Mouse (Mus musculus) neural tube, embryonic 13.5 days (tissue): ENCODE results near the gene Atp2a1. TPM values are rescaled to one million over a fixed set of nuclear protein-coding genes. Genes with fewer than 3 reads are reported as not detected.

Source experiments
- ATAC-seq: fragments of 200-750 bp; cut with Nextera tagmentation; 2 replicates; pipeline ENCODE4 v1.8.0; 2017; ENCODE audit warnings: low read depth, mild to moderate bottlenecking, moderate TSS enrichment, moderate library complexity
- H3K27ac ChIP-seq: fragments of 300-500 bp; sonication (generic); replicated peaks from 2 replicates; pipeline ENCODE4 v1.5.1; 2015; ENCODE audit warnings: moderate library complexity, mild to moderate bottlenecking, inconsistent platforms
- H3K27me3 ChIP-seq: fragments of 300-500 bp; sonication (generic); 2 replicates; pipeline ENCODE4 v1.6.1; 2015; ENCODE audit warnings: mild to moderate bottlenecking, inconsistent platforms
- H3K36me3 ChIP-seq: fragments of 300-500 bp; sonication (generic); 2 replicates; pipeline ENCODE4 v1.6.1; 2015; ENCODE audit warnings: mild to moderate bottlenecking, inconsistent platforms
- H3K4me1 ChIP-seq: fragments of 300-500 bp; sonication (generic); replicated peaks from 2 replicates; pipeline ENCODE4 v1.6.1; 2015; ENCODE audit warnings: inconsistent platforms
- H3K4me2 ChIP-seq: fragments of 300-500 bp; sonication (generic); 2 replicates; pipeline ENCODE4 v1.6.1; 2015; ENCODE audit warnings: inconsistent platforms, mild to moderate bottlenecking, moderate library complexity
- H3K4me3 ChIP-seq: fragments of 300-500 bp; sonication (generic); 2 replicates; pipeline ENCODE4 v1.5.1; 2015; ENCODE audit warnings: mild to moderate bottlenecking, inconsistent platforms
- H3K9ac ChIP-seq: fragments of 300-500 bp; sonication (generic); 2 replicates; pipeline ENCODE4 v1.6.1; 2015; ENCODE audit warnings: moderate library complexity, mild to moderate bottlenecking, inconsistent platforms
- H3K9me3 ChIP-seq: fragments of 300-500 bp; sonication (generic); 2 replicates; pipeline ENCODE4 v1.6.1; 2016; ENCODE audit warnings: inconsistent platforms
- WGBS: fragments of 180-500 bp; shearing (Covaris S2); methylation state at CpG from one replicate; pipeline ENCODE4 v1.1.7; 2015; 5-methylcytosine and 5-hydroxymethylcytosine counted together
- polyA plus RNA-seq: library from polyadenylated mRNA; unstranded; fragments of >200 nt; fragmentation: Nextera tagmentation; extraction: Ambion mirVana; gene quantifications from 2 replicates; pipeline ENCODE4 v1.2.1, GENCODE M21; 2015

Gene Atp2a1
- 2.1 and 11.5 TPM in 2 replicates for polyA plus RNA-seq

DNA sequence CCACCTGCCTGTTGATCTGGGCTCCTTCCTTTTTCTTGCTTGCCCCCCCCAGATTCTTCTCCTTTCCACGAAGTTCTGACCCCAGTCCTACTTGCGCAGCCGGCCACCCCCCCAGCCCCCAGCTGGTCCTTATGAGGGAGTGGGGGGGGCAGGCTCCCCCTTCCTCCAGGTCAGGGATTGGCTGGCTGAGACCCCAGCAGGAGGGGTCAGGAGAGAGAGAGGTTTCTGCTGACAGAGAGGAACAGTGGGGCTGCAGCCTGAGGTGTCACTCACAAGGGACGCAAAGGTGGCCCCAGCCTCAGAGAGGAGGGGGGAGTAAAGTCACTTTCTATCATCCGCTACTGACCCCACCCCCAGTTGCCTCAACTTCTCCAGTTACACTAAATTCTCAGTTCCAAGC is at the start of gene Atp2a1:
TSS of gene Atp2a1 (minus strand) at position 105 of the 400 bp plus-strand sequence.
- 0 out of 2 replicates have a peak, but pooled peaks cover 3% of the 10 kb centered on the region for H3K4me1 ChIP-seq
- no peak for ATAC-seq
- no peak within 1 kb of the TSS for H3K4me2 ChIP-seq
- H3K9ac ChIP-seq = 0 out of 2 replicates have a peak within 1 kb of the TSS, but pooled peaks have one; percentile 26
- 55% methylated on average over 5 of the region's 5 CpGs for WGBS
- H3K4me3 ChIP-seq = no peak within 1 kb of the TSS
- H3K9me3 ChIP-seq = no peaks in the 10 kb centered on the region
- peaks cover 19% of the 10 kb centered on the region for H3K36me3 ChIP-seq
- no peaks in the 10 kb centered on the region for H3K27me3 ChIP-seq
- no peak within 1 kb of the TSS for H3K27ac ChIP-seq

DNA sequence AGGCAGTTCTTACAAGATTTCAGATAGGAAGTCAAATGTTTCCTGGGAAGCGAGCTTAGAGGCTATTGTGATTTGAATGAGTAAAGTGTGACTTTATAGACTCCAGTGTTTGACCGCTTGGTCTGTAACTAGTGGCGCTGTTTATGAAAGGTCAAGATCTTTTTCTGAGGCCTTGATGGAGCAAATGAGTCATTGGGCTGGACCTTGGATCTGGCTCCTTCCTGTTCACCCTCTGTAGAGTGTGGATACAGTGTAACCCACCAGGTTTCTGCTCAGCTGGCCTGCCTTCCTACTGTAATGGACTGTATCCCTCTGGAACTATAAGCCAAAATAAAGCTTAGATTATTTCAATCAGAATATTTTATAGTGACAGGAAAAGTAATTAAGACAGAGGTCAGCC is 48.4 kb upstream of the Atp2a1 start:
- Histone ChIP-seq H3K4me3 (no peak overlapping the region), H3K9me3 (no peaks in the 10 kb centered on the region), H3K4me1 (no peaks in the 10 kb centered on the region), H3K27me3 (no peaks in the 10 kb centered on the region), H3K4me2 (no peak overlapping the region), H3K27ac (no peak overlapping the region), H3K9ac (no peak overlapping the region), H3K36me3 (no peaks in the 10 kb centered on the region)
- 73% methylated on average over 3 of the region's 3 CpGs for WGBS
- ATAC-seq = no peak

DNA sequence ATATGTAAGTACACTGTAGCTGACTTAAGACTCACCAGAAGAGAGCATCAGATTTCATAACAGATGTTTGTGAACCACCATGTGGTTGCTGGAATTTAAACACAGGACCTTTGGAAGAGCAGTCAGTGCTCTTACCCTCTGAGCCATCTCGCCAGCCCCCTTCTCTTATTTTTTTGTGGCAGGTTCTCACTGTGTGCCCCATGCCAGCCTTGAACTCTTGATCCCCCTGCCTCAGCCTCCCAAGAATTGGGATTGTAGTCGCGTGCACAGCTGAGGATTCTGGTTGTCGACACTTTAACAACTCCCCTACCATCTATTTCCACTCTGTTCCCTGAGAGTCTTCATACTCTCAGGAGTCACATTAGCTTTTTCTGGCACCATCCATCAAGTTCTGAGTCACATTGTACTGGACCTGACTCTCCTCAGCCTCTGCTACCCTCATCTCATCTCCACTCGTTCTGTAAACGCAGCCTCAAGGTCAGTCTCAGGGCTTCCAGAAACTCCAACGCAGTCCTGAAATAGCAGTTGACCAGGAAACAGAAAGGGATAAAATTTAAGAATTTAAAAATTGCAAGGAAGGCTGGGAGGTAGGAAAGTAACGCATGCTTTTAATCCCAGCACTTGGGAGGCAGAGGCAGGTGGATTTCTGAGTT is 44.3 kb upstream of the Atp2a1 start:
- ATAC-seq = no peak
- Histone ChIP-seq H3K27me3 (no peaks in the 10 kb centered on the region), H3K9me3 (no peaks in the 10 kb centered on the region), H3K36me3 (no peaks in the 10 kb centered on the region), H3K4me1 (peaks cover 7% of the 10 kb centered on the region), H3K4me2 (no peak overlapping the region), H3K27ac (no peak overlapping the region), H3K4me3 (no peak overlapping the region), H3K9ac (no peak overlapping the region)
- 82% methylated on average over 8 of the region's 8 CpGs for WGBS

DNA sequence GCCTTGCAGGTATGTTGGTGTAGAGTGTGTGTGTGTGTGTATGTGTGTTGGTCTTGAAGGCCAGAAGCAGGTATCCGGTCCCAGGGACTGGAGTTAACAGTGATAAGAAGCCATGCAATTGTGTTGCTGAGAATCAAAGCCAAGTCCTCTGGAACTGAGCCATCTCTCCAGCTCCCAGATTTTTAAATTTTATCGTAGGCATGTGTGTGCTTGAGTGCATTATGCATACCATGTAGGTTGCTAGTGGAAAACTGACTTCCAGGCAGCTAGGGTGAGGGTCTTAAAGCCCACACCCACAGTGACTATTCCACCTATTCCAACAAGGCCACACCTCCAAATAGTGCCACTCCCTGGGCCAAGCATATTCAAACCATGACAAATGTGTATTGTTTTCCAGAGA is 42.0 kb upstream of the Atp2a1 start:
- H3K4me1 ChIP-seq = peaks cover 24% of the 10 kb centered on the region
- H3K27ac ChIP-seq = no peak overlapping the region
- H3K36me3 ChIP-seq = peaks cover 13% of the 10 kb centered on the region
- no peak overlapping the region for H3K9ac ChIP-seq
- no peaks in the 10 kb centered on the region for H3K9me3 ChIP-seq
- no peak overlapping the region for H3K4me3 ChIP-seq
- H3K4me2 ChIP-seq = no peak overlapping the region
- WGBS = 87% methylated on average over 2 of the region's 2 CpGs
- no peaks in the 10 kb centered on the region for H3K27me3 ChIP-seq
- ATAC-seq = no peak

DNA sequence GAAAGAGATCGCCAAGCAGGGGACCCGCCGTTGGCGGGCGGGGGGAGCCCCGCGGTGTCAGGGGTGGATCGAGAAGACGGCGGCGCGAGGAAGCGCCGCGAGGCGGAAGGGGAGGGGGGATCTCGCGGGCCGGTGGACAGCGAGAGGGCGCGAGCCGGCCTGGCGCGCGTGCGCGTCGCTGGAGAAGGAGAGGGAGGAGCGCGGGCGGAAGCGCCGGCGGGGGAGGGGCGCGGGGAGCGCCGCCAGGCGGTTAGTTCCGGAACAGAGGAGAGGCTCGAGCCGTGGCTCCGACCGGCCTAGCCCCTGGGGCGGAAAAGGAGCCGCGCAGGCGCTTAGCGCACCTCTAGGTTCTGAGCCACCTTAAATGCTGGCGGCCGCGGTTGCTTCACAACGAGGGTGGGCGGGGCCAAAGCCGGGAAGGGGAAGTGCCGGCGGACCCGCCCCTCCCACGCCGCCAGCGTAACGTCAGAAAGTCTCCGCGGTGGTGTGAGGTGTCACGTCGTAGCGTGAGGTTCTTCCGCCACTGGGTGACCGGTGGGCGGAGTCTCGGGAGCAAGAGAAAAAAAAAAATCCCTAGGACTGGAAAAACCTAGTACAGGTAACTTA is 40.5 kb upstream of the Atp2a1 start, which contains the start of gene Atxn2l:
TSS of gene Atxn2l (minus strand) at position 165 of the 606 bp plus-strand sequence.
- Histone ChIP-seq H3K9ac (peak within 1 kb of the TSS; percentile 100), H3K4me3 (peak within 1 kb of the TSS; percentile 100), H3K9me3 (no peaks in the 10 kb centered on the region), H3K27ac (peak within 1 kb of the TSS; percentile 99), H3K4me1 (peaks cover 24% of the 10 kb centered on the region), H3K36me3 (peaks cover 28% of the 10 kb centered on the region), H3K27me3 (no peaks in the 10 kb centered on the region), H3K4me2 (peak within 1 kb of the TSS; percentile 88)
- whole genome bisulfite sequencing = under 1% methylated on average over 65 of the region's 72 CpGs
- peak; percentile 87 for ATAC-seq

DNA sequence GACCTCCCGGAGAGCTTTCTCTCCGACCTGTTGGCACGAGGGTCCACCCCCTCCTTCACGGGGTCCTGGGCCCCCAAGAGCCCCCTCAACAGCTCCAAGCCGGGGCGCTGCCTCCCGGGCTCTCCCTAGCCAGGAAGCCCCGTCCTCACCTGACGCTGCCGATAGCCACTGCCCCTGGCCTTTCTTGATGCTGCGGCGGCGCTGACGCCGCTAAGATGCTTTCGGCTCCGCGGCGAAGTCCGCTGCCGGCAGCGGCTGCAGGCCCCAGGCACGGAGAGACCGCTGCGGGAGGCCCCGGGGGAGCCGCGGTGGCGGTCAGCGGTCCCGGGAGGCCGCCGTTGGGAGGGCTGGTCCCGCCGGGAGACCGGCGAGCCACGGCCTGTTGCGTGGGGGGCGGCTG is 39.8 kb upstream of the Atp2a1 start:
- H3K9me3 ChIP-seq = no peaks in the 10 kb centered on the region
- no peaks in the 10 kb centered on the region for H3K27me3 ChIP-seq
- peaks cover 24% of the 10 kb centered on the region for H3K4me1 ChIP-seq
- H3K36me3 ChIP-seq = peaks cover 34% of the 10 kb centered on the region
- H3K4me3 ChIP-seq = peak overlapping the region; percentile 100
- peak overlapping the region; percentile 99 for H3K27ac ChIP-seq
- peak overlapping the region; percentile 88 for H3K4me2 ChIP-seq
- WGBS = under 1% methylated on average over 40 of the region's 40 CpGs
- ATAC-seq = no peak; the same call in 1 of the 2 replicates
- H3K9ac ChIP-seq = peak overlapping the region; percentile 100

DNA sequence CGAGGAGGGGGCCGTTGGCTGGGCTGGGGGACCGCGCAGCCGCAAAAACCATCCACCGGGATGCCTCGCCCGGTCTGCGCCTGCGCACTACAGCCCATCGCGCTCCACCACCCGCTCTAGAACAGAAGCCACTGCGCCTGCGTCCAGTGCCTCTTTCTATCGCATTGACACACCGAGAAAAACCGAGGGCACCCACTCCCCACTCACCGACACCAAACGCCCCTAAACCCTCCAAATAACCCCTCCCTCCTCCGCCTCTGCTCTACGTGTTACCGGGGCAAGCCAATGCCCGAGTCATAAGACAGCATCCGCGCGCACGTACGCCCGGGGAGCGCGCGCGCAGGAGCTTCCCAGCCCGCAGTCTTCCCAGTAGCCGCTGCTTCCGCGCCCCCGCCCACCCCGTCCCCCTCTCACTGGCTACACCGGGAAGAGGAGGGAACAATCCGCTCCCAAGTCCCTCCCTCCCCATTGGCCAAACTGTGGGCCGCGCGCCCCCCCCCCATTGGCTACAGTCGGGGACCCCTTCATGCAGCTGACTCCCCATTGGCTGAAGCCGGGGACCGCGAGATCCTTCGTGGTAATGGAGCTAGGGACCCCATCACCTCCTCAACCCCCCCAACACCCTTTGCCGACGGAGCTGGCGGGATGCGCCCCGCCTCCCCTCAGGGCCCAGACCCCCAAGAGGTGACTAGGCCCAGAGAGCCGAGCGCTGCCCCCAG is 39.3 kb upstream of the Atp2a1 start:
- Histone ChIP-seq H3K36me3 (peaks cover 40% of the 10 kb centered on the region), H3K27me3 (no peaks in the 10 kb centered on the region), H3K4me2 (peak overlapping the region; percentile 88), H3K9me3 (no peaks in the 10 kb centered on the region), H3K27ac (peak overlapping the region; percentile 99), H3K4me3 (peak overlapping the region; percentile 100), H3K4me1 (peaks cover 24% of the 10 kb centered on the region), H3K9ac (peak overlapping the region; percentile 100)
- under 1% methylated on average over 55 of the region's 57 CpGs for WGBS
- peak; percentile 91 for ATAC-seq

DNA sequence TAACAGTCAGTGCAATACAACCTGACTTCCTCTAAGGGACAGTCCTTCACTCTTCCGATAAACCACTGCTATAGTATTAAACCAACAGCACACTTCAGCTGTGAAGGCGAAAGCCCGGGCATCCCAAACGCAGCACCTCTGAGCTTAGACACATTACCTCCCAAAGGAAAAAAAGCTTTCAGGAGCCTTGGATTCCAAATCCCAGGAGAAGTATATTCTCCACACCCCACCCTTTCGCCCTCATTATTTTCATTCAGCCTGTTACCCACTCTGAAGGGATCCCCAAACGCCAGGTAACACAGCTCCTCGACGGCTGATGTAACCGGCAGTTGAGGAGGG is 38.7 kb upstream of the Atp2a1 start:
- 0 out of 2 replicates have a peak, but pooled peaks have one; percentile 0 for ATAC-seq
- Histone ChIP-seq H3K27ac (peak overlapping the region; percentile 99), H3K27me3 (no peaks in the 10 kb centered on the region), H3K4me1 (peaks cover 24% of the 10 kb centered on the region), H3K4me3 (peak overlapping the region; percentile 100), H3K9ac (peak overlapping the region; percentile 100), H3K9me3 (no peaks in the 10 kb centered on the region), H3K36me3 (peaks cover 45% of the 10 kb centered on the region), H3K4me2 (peak overlapping the region; percentile 88)
- 4% methylated on average over 9 of the region's 9 CpGs for WGBS

DNA sequence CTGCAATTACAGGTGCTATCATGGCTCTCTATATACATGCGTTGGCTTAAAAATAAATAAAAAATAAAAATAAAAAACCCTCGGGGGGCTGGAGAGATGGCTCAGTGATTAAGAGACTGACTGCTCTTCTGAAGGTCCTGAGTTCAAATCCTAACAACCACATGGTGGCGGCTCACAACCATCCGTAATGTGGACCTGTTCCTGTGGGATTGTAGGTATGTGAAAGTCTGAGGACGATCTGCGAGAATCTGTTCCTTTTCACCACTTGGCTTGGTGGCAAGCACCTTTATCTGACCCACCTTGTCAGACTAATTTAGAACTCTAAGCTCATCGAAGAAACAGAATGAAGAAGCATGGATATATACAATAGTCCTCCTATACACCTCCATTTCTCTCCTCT is 36.5 kb upstream of the Atp2a1 start:
- no peak for ATAC-seq
- no peaks in the 10 kb centered on the region for H3K9me3 ChIP-seq
- 92% methylated on average over 7 of the region's 7 CpGs for WGBS

DNA sequence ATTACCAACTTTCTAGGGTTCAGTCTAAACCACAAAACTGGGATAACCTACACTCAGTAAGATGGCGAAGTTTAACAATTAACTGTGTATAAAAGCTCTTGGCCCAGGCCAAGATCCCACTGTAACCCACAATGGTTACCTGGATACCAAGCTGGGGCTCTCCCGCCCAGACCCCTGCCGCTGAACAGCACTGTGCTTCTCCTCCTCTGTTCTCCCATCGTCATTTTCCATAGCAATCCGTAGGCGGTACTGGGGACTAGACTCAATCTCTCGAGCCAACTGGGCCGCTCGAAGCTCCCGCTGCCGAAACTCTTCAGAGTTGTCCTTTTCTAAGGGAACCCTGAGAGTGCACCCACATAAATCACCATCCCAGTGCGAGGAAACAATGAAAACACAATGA is 35.1 kb upstream of the Atp2a1 start:
- H3K4me3 ChIP-seq = no peak overlapping the region
- H3K9ac ChIP-seq = no peak overlapping the region
- no peaks in the 10 kb centered on the region for H3K9me3 ChIP-seq
- no peak overlapping the region for H3K4me2 ChIP-seq
- peaks cover 82% of the 10 kb centered on the region for H3K36me3 ChIP-seq
- peaks cover 17% of the 10 kb centered on the region for H3K4me1 ChIP-seq
- no peak overlapping the region for H3K27ac ChIP-seq
- WGBS = 87% methylated on average over 12 of the region's 12 CpGs
- no peaks in the 10 kb centered on the region for H3K27me3 ChIP-seq
- no peak for ATAC-seq

More for the DNA sequence above, 36.5 kb upstream of the Atp2a1 start:
- H3K4me2 ChIP-seq = no peak overlapping the region
- H3K4me1 ChIP-seq = peaks cover 24% of the 10 kb centered on the region
- no peak overlapping the region for H3K27ac ChIP-seq
- H3K27me3 ChIP-seq = no peaks in the 10 kb centered on the region
- no peak overlapping the region for H3K9ac ChIP-seq
- H3K36me3 ChIP-seq = peaks cover 68% of the 10 kb centered on the region
- H3K4me3 ChIP-seq = no peak overlapping the region

DNA sequence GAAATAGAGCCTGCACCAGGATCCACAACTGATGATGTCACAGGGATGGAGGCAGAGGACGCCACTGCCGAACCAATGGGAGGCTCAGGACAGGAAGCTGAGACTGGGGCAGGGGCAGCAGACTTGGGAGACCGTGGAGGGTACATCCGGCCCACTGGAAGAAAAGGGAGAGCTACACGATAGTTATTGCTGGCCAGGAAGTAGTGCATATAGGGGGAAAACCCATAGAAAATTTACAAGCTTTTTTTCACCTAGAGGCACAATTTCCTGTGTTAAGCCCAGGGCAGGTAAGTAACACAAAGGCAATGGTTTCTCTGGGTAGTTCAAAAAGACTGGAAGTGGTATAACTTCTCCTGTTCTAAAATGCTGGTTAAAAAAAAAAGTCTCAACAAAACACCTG is 33.6 kb upstream of the Atp2a1 start:
- Histone ChIP-seq H3K4me1 (peaks cover 22% of the 10 kb centered on the region), H3K36me3 (peaks cover 97% of the 10 kb centered on the region), H3K9me3 (no peaks in the 10 kb centered on the region), H3K27me3 (no peaks in the 10 kb centered on the region), H3K27ac (no peak overlapping the region), H3K4me3 (no peak overlapping the region), H3K9ac (no peak overlapping the region), H3K4me2 (no peak overlapping the region)
- 89% methylated on average over 5 of the region's 5 CpGs for WGBS
- ATAC-seq = no peak

DNA sequence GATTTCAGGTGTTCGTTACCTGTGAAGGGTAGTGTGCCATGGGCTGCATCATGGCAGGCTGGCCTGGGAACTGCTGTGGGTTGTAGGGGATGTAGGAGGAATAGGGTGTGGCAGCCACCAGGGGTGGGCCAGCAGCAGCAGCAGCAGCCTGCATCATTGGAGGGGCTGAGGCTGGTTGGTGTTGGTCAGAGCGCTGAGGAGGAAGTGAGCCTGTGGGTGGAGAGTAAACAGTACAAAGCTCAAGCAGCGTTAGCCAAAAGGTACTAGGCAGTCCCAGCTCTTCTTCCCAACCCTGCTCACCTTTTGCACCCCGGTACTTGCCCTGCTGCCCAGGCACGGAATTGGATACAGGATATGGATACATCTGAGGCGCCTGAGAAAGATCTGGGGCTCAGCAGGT is 31.2 kb upstream of the Atp2a1 start:
- H3K4me3 ChIP-seq = no peak overlapping the region
- WGBS = 89% methylated on average over 6 of the region's 6 CpGs
- H3K9me3 ChIP-seq = no peaks in the 10 kb centered on the region
- no peaks in the 10 kb centered on the region for H3K27me3 ChIP-seq
- H3K27ac ChIP-seq = no peak overlapping the region
- H3K4me1 ChIP-seq = peaks cover 6% of the 10 kb centered on the region
- no peak for ATAC-seq
- H3K4me2 ChIP-seq = no peak overlapping the region
- H3K9ac ChIP-seq = no peak overlapping the region
- peaks cover 97% of the 10 kb centered on the region for H3K36me3 ChIP-seq
